In genomic region chr13:63094317-63095131, GRCm38 (mm10) we compare ENCODE assay signal across 9 mouse cellular contexts.
A peak's percentile ranks its signal among the peaks of the same experiment; 100 is the strongest.
DNase-seq lines count a peak whose midpoint lies in the region; ATAC-seq and TF ChIP-seq lines count a peak whose summit lies in the region.
"Had no signal": no experiment of that assay in that cellular context is flagged by ENCODE, and none has a peak within 500 bp of the region (broad histone marks: within the 10 kb centered on the region; RNA-seq: fewer than 3 reads in every experiment).

No protein-coding gene starts in this region.

- H3K27ac ChIP-seq in layer of hippocampus, adult 2 months = peak overlapping the region; percentile 39; the same call in 1 of the 2 replicates
- peak overlapping the region; percentile 47 for H3K27ac ChIP-seq in embryonic facial prominence, embryonic 12.5 days
- H3K27ac ChIP-seq in limb, embryonic 14.5 days (replicated peaks; ENCODE audit: low read depth, low read length) = peak overlapping the region; percentile 49
- H3K27ac ChIP-seq in stomach, embryonic 16.5 days (ENCODE audit: low read length) = peak overlapping the region; percentile 68
- H3K27ac ChIP-seq: hindbrain, embryonic 13.5 days had no signal

- peaks cover 13% of the 10 kb centered on the region for H3K4me1 ChIP-seq in embryonic facial prominence, embryonic 12.5 days
- H3K4me1 ChIP-seq in limb, embryonic 14.5 days (ENCODE audit: control insufficient read depth, insufficient read depth, low read length) = peaks cover 50% of the 10 kb centered on the region
- H3K4me1 ChIP-seq in stomach, embryonic 16.5 days (ENCODE audit: control insufficient read depth, insufficient read depth, low read length) = peaks cover 38% of the 10 kb centered on the region

- H3K4me3 ChIP-seq in layer of hippocampus, adult 2 months = no peak overlapping the region
- H3K4me3 ChIP-seq in embryonic facial prominence, embryonic 12.5 days = no peak overlapping the region
- no peak overlapping the region for H3K4me3 ChIP-seq in limb, embryonic 14.5 days (replicated peaks; ENCODE audit: low read length)
- no peak overlapping the region for H3K4me3 ChIP-seq in stomach, embryonic 16.5 days (replicated peaks; ENCODE audit: low read length)
- H3K4me3 ChIP-seq: hindbrain, embryonic 13.5 days had no signal

- no peaks in the 10 kb centered on the region for H3K9me3 ChIP-seq in embryonic facial prominence, embryonic 12.5 days
- no peaks in the 10 kb centered on the region for H3K9me3 ChIP-seq in limb, embryonic 14.5 days (ENCODE audit: control insufficient read depth, low read length)
- no peaks in the 10 kb centered on the region for H3K9me3 ChIP-seq in stomach, embryonic 16.5 days (replicated peaks; ENCODE audit: control insufficient read depth, low read length)
- H3K9me3 ChIP-seq: hindbrain, embryonic 13.5 days had no signal

- no peak for TF ChIP-seq CTCF in layer of hippocampus, adult 2 months (conservative IDR thresholded peaks at IDR 0.05)

- no peak overlapping the region for H3K4me2 ChIP-seq in embryonic facial prominence, embryonic 12.5 days (replicated peaks)
- H3K4me2 ChIP-seq in limb, embryonic 14.5 days (replicated peaks; ENCODE audit: low read depth, low read length, severe bottlenecking) = no peak overlapping the region
- no peak overlapping the region for H3K4me2 ChIP-seq in stomach, embryonic 16.5 days (ENCODE audit: low read depth, low read length)
- H3K4me2 ChIP-seq: hindbrain, embryonic 13.5 days had no signal

- no peaks in the 10 kb centered on the region for H3K27me3 ChIP-seq in embryonic facial prominence, embryonic 12.5 days
- H3K27me3 ChIP-seq in limb, embryonic 14.5 days (ENCODE audit: control insufficient read depth, insufficient read depth, low read length) = no peaks in the 10 kb centered on the region
- no peaks in the 10 kb centered on the region for H3K27me3 ChIP-seq in stomach, embryonic 16.5 days (ENCODE audit: control insufficient read depth, insufficient read depth, low read length)
- H3K27me3 ChIP-seq: hindbrain, embryonic 13.5 days had no signal

- H3K36me3 ChIP-seq in embryonic facial prominence, embryonic 12.5 days = no peaks in the 10 kb centered on the region
- no peaks in the 10 kb centered on the region for H3K36me3 ChIP-seq in limb, embryonic 14.5 days (ENCODE audit: control insufficient read depth, insufficient read depth, low read length)
- no peaks in the 10 kb centered on the region for H3K36me3 ChIP-seq in stomach, embryonic 16.5 days (ENCODE audit: control insufficient read depth, insufficient read depth, low read length)
- H3K36me3 ChIP-seq: hindbrain, embryonic 13.5 days had no signal

- no peak overlapping the region for H3K9ac ChIP-seq in embryonic facial prominence, embryonic 12.5 days
- no peak overlapping the region for H3K9ac ChIP-seq in limb, embryonic 14.5 days (ENCODE audit: low read depth, low read length, severe bottlenecking)
- H3K9ac ChIP-seq in stomach, embryonic 16.5 days (ENCODE audit: low read length) = no peak overlapping the region
- H3K9ac ChIP-seq: hindbrain, embryonic 13.5 days had no signal

- no peak for TF ChIP-seq POLR2A in limb, embryonic 14.5 days (IDR thresholded peaks at IDR 0.05; ENCODE audit: borderline replicate concordance, extremely low read depth, insufficient read depth, insufficient read length)

- peak; percentile 41; the same call in 1 of the 2 replicates for ATAC-seq in embryonic facial prominence, embryonic 12.5 days (ENCODE audit: insufficient number of reproducible peaks, insufficient read depth, low FRiP score, low TSS enrichment)
- peak; percentile 52 for ATAC-seq in limb, embryonic 14.5 days (ENCODE audit: low FRiP score, low read depth)
- peak; percentile 45; the same call in 1 of the 2 replicates for ATAC-seq in stomach, embryonic 16.5 days (ENCODE audit: insufficient read depth, low FRiP score)

- DNase-seq in layer of hippocampus, adult 2 months (ENCODE audit: low spot score in 2 of 2) = no peak
- no peak for DNase-seq in layer of hippocampus, adult 11-12 months (ENCODE audit: low spot score)
- DNase-seq in limb, embryonic 14.5 days (ENCODE audit: low spot score) = peak; percentile 34
- no peak for DNase-seq in thymus, postnatal 10 days (ENCODE audit: low spot score in 2 of 2)
- no peak for DNase-seq in left cerebral cortex, adult 18-20 months (ENCODE audit: low spot score in 2 of 2)
- no peak for DNase-seq in cerebellum, adult 18-20 months

- 13% methylated on average over 8 of the region's 8 CpGs for WGBS in embryonic facial prominence, embryonic 12.5 days
- 13% methylated on average over 8 of the region's 8 CpGs for WGBS in limb, embryonic 14.5 days
- 27% methylated on average over 8 of the region's 8 CpGs for WGBS in stomach, embryonic 16.5 days
